Mouse (Mus musculus): ENCODE data around the gene Srp68. TPM values are rescaled to one million over a fixed set of nuclear protein-coding genes. Genes with fewer than 3 reads are reported as not detected.

Gene Srp68
- polyA plus RNA-seq, 2 experiments: 28.8 to 37.6 TPM

DNA sequence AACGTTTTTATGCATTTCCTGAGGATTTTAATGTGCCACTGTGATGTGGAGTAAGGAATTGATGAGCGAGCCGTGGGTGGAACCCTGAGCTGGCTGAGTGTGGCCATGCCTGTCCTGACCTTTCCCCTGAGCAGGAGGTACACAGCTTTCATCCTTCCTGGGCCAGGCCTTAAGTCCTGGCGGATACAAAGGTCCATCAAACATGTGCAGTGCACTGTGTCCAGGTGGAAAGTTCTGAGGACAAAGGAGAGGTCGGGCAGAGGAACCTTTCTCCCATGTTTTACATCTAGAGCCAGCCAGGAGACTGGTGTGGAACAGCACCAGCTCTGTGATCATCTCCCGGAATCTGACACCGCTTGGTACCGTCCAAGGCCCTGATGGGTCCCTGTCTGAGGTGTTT, 64.8 kb downstream of the Srp68 start:
- Histone ChIP-seq H3K4me2 (ENCODE audit: low read depth) (no peak overlapping the region), H3K27me3 (ENCODE audit: control insufficient read depth, insufficient read depth, low read length) (no peaks in the 10 kb centered on the region), H3K9me3 (ENCODE audit: control insufficient read depth, low read length) (no peaks in the 10 kb centered on the region), H3K9ac (replicated peaks) (no peak overlapping the region), H3K4me3 (ENCODE audit: insufficient read depth in 1 of 2, low read depth in 2 of 2, low read length in 2 of 2) (no peak overlapping the region), H3K36me3 (replicated peaks; ENCODE audit: control insufficient read depth, insufficient read depth, low read depth) (no peaks in the 10 kb centered on the region), H3K4me1 (replicated peaks; ENCODE audit: control insufficient read depth in 2 of 2, insufficient read depth in 2 of 2, low read length in 1 of 2) (0 out of 4 replicates have a peak, but pooled peaks cover 0 to 3% of the 10 kb centered on the region in 2 experiments), H3K27ac (no peak overlapping the region)
- DNase-seq (ENCODE audit: low read depth in 3 of 3, low spot score in 3 of 3) (no peak), ATAC-seq (ENCODE audit: insufficient read depth) (no peak)
- WGBS (ENCODE audit: insufficient replicate concordance): 62% methylated on average over 8 of the region's 8 CpGs
- TF ChIP-seq CTCF (IDR thresholded peaks at IDR 0.05; ENCODE audit: low read depth) (no peak), EP300 (IDR thresholded peaks at IDR 0.05; ENCODE audit: low read depth) (no peak)

- Histone ChIP-seq H3K27me3 (ENCODE audit: control insufficient read depth, insufficient read depth, low read length) (no peaks in the 10 kb centered on the region), H3K36me3 (replicated peaks; ENCODE audit: control insufficient read depth, insufficient read depth, low read depth) (no peaks in the 10 kb centered on the region), H3K27ac (no peak overlapping the region), H3K4me2 (ENCODE audit: low read depth) (no peak overlapping the region), H3K9me3 (ENCODE audit: control insufficient read depth, low read length) (no peaks in the 10 kb centered on the region), H3K9ac (replicated peaks) (no peak overlapping the region), H3K4me1 (replicated peaks; ENCODE audit: control insufficient read depth in 2 of 2, insufficient read depth in 2 of 2, low read length in 1 of 2) (0 out of 4 replicates have a peak, but pooled peaks cover 0 to 3% of the 10 kb centered on the region in 2 experiments), H3K4me3 (ENCODE audit: insufficient read depth in 1 of 2, low read depth in 2 of 2, low read length in 2 of 2) (no peak overlapping the region)
- no peak for TF ChIP-seq CTCF (IDR thresholded peaks at IDR 0.05; ENCODE audit: low read depth)
- no peak for TF ChIP-seq EP300 (IDR thresholded peaks at IDR 0.05; ENCODE audit: low read depth)
- 78% methylated on average over 3 of the region's 3 CpGs for WGBS (ENCODE audit: insufficient replicate concordance)
- DNase-seq (ENCODE audit: low read depth in 3 of 3, low spot score in 3 of 3) (no peak), ATAC-seq (ENCODE audit: insufficient read depth) (no peak)
These were observed 65.4 kb downstream of the Srp68 start for GRCm38 (mm10) chr11:116208660-116209059.

GRCm38 (mm10) chr11:116206678-116207077, 67.3 kb downstream of the Srp68 start:
- no peaks in the 10 kb centered on the region for H3K27me3 ChIP-seq (ENCODE audit: control insufficient read depth, insufficient read depth, low read length)
- no peak for ATAC-seq (ENCODE audit: insufficient read depth)
- 0 out of 4 replicates have a peak, but pooled peaks cover 0 to 3% of the 10 kb centered on the region in 2 experiments for H3K4me1 ChIP-seq (replicated peaks; ENCODE audit: control insufficient read depth in 2 of 2, insufficient read depth in 2 of 2, low read length in 1 of 2)
- H3K4me3 ChIP-seq (ENCODE audit: insufficient read depth in 1 of 2, low read depth in 2 of 2, low read length in 2 of 2): no peak overlapping the region
- TF ChIP-seq EP300 (IDR thresholded peaks at IDR 0.05; ENCODE audit: low read depth): no peak
- WGBS (ENCODE audit: insufficient replicate concordance): 47% methylated on average over 4 of the region's 4 CpGs
- H3K4me2 ChIP-seq (ENCODE audit: low read depth): no peak overlapping the region
- H3K36me3 ChIP-seq (replicated peaks; ENCODE audit: control insufficient read depth, insufficient read depth, low read depth): no peaks in the 10 kb centered on the region
- no peak overlapping the region for H3K9ac ChIP-seq (replicated peaks)
- H3K9me3 ChIP-seq (ENCODE audit: control insufficient read depth, low read length): no peaks in the 10 kb centered on the region
- DNase-seq (ENCODE audit: low read depth in 3 of 3, low spot score in 3 of 3): no peak
- no peak overlapping the region for H3K27ac ChIP-seq

- H3K4me3 ChIP-seq (ENCODE audit: insufficient read depth in 1 of 2, low read depth in 2 of 2, low read length in 2 of 2): no peak overlapping the region
- WGBS (ENCODE audit: insufficient replicate concordance): 83% methylated on average over 3 of the region's 3 CpGs
- no peak for TF ChIP-seq CTCF (IDR thresholded peaks at IDR 0.05; ENCODE audit: low read depth)
- TF ChIP-seq EP300 (IDR thresholded peaks at IDR 0.05; ENCODE audit: low read depth): no peak
- H3K4me1 ChIP-seq (replicated peaks; ENCODE audit: control insufficient read depth in 2 of 2, insufficient read depth in 2 of 2, low read length in 1 of 2): peaks cover 3 to 6% of the 10 kb centered on the region in 2 experiments; a peak in 3 of 4 replicates
- ATAC-seq (ENCODE audit: insufficient read depth) (no peak), DNase-seq (ENCODE audit: low read depth in 3 of 3, low spot score in 3 of 3) (no peak)
- H3K9me3 ChIP-seq (ENCODE audit: control insufficient read depth, low read length): no peaks in the 10 kb centered on the region
- H3K36me3 ChIP-seq (replicated peaks; ENCODE audit: control insufficient read depth, insufficient read depth, low read depth): no peaks in the 10 kb centered on the region
- no peak overlapping the region for H3K4me2 ChIP-seq (ENCODE audit: low read depth)
- no peak overlapping the region for H3K27ac ChIP-seq
- H3K27me3 ChIP-seq (ENCODE audit: control insufficient read depth, insufficient read depth, low read length): no peaks in the 10 kb centered on the region
- H3K9ac ChIP-seq (replicated peaks): no peak overlapping the region
These were observed 70.9 kb downstream of the Srp68 start for GRCm38 (mm10) chr11:116203150-116203549.

- H3K4me2 ChIP-seq (ENCODE audit: low read depth): no peak overlapping the region
- H3K4me1 ChIP-seq (replicated peaks; ENCODE audit: control insufficient read depth in 2 of 2, insufficient read depth in 2 of 2, low read length in 1 of 2): peaks cover 6 to 10% of the 10 kb centered on the region in 2 experiments; a peak in 3 of 4 replicates
- H3K27me3 ChIP-seq (ENCODE audit: control insufficient read depth, insufficient read depth, low read length): no peaks in the 10 kb centered on the region
- TF ChIP-seq CTCF (IDR thresholded peaks at IDR 0.05; ENCODE audit: low read depth): no peak
- TF ChIP-seq EP300 (IDR thresholded peaks at IDR 0.05; ENCODE audit: low read depth): no peak
- H3K9ac ChIP-seq (replicated peaks): no peak overlapping the region
- ATAC-seq (ENCODE audit: insufficient read depth) (no peak), DNase-seq (ENCODE audit: low read depth in 3 of 3, low spot score in 3 of 3) (no peak)
- no peak overlapping the region for H3K27ac ChIP-seq
- H3K4me3 ChIP-seq (ENCODE audit: insufficient read depth in 1 of 2, low read depth in 2 of 2, low read length in 2 of 2): no peak overlapping the region
- WGBS (ENCODE audit: insufficient replicate concordance): 77% methylated on average over 2 of the region's 2 CpGs
- H3K36me3 ChIP-seq (replicated peaks; ENCODE audit: control insufficient read depth, insufficient read depth, low read depth): no peaks in the 10 kb centered on the region; the same call in 1 of the 2 replicates
- no peaks in the 10 kb centered on the region for H3K9me3 ChIP-seq (ENCODE audit: control insufficient read depth, low read length)
These were observed 72.9 kb downstream of the Srp68 start for GRCm38 (mm10) chr11:116201151-116201550.
